Mouse (Mus musculus): ENCODE results near the gene Tex38.

The Tex38 gene

GRCm38 (mm10) chr4:115780918-115781317 lies at the start of gene Tex38:
Tex38 (minus strand) TSS chr4:115781018.
- no peak for DNase-seq (ENCODE audit: low spot score)

GRCm38 (mm10) chr4:115830491-115830890 lies 49.7 kb upstream of the Tex38 start:
- DNase-seq (ENCODE audit: low spot score) = no peak

GRCm38 (mm10) chr4:115828572-115828902 lies 47.7 kb upstream of the Tex38 start:
- no peak for DNase-seq (ENCODE audit: low spot score)

GRCm38 (mm10) chr4:115827888-115828571 lies 47.2 kb upstream of the Tex38 start, which contains the start of gene Mob3c:
Mob3c (plus strand) TSS chr4:115828092.
- peak; percentile 71 for DNase-seq (ENCODE audit: low spot score)

GRCm38 (mm10) chr4:115827535-115827887 lies 46.7 kb upstream of the Tex38 start:
- DNase-seq (ENCODE audit: low spot score) = no peak

GRCm38 (mm10) chr4:115827066-115827465 lies 46.2 kb upstream of the Tex38 start:
- DNase-seq (ENCODE audit: low spot score) = no peak

GRCm38 (mm10) chr4:115825271-115825670 lies 44.5 kb upstream of the Tex38 start:
- DNase-seq (ENCODE audit: low spot score) = no peak

- DNase-seq (ENCODE audit: low spot score) = peak; percentile 68
These were observed 43.4 kb upstream of the Tex38 start for GRCm38 (mm10) chr4:115824178-115824577.

GRCm38 (mm10) chr4:115821928-115822327 lies 41.1 kb upstream of the Tex38 start:
- DNase-seq (ENCODE audit: low spot score) = no peak

GRCm38 (mm10) chr4:115821431-115821830 lies 40.6 kb upstream of the Tex38 start:
- no peak for DNase-seq (ENCODE audit: low spot score)

- no peak for DNase-seq (ENCODE audit: low spot score)
These were observed 40.1 kb upstream of the Tex38 start for GRCm38 (mm10) chr4:115820944-115821343.

- no peak for DNase-seq (ENCODE audit: low spot score)
These were observed 39.4 kb upstream of the Tex38 start for GRCm38 (mm10) chr4:115820199-115820598.

- no peak for DNase-seq (ENCODE audit: low spot score)
These were observed 34.8 kb upstream of the Tex38 start for GRCm38 (mm10) chr4:115815606-115816005.

- no peak for DNase-seq (ENCODE audit: low spot score)
These were observed 31.5 kb upstream of the Tex38 start for GRCm38 (mm10) chr4:115812326-115812725.

- DNase-seq (ENCODE audit: low spot score) = no peak
These were observed 19.2 kb upstream of the Tex38 start for GRCm38 (mm10) chr4:115799981-115800380.

GRCm38 (mm10) chr4:115795360-115795759 lies 14.5 kb upstream of the Tex38 start:
- DNase-seq (ENCODE audit: low spot score) = no peak

GRCm38 (mm10) chr4:115790864-115791263 lies 10.0 kb upstream of the Tex38 start:
- DNase-seq (ENCODE audit: low spot score) = no peak

GRCm38 (mm10) chr4:115785511-115786034 lies 4.8 kb upstream of the Tex38 start:
- DNase-seq (ENCODE audit: low spot score) = peak; percentile 31

- DNase-seq (ENCODE audit: low spot score) = peak; percentile 54
These were observed 4.1 kb upstream of the Tex38 start, which contains the start of gene Atpaf1 for GRCm38 (mm10) chr4:115784769-115785510. Atpaf1 (plus strand) TSS chr4:115784812.

GRCm38 (mm10) chr4:115782026-115782805 lies 1.4 kb upstream of the Tex38 start:
- DNase-seq (ENCODE audit: low spot score) = no peak

- no peak for DNase-seq (ENCODE audit: low spot score)
These were observed 549 bp downstream of the Tex38 start for GRCm38 (mm10) chr4:115780269-115780668.

- no peak for DNase-seq (ENCODE audit: low spot score)
These were observed 3.2 kb downstream of the Tex38 start for GRCm38 (mm10) chr4:115777627-115778026.

GRCm38 (mm10) chr4:115775056-115775455 lies 5.8 kb downstream of the Tex38 start:
- no peak for DNase-seq (ENCODE audit: low spot score)
